Mouse (Mus musculus) lung, adult 2 months (tissue): ENCODE measurements around the gene Herc1.
A peak's percentile ranks its signal among the peaks of the same experiment; 100 is the strongest.

ENCODE experiments used
- CTCF ChIP-seq: fragments of 200-500 bp; IDR thresholded peaks from 2 replicates; pipeline ENCODE4 v1.5.1; 2011; ENCODE audit warnings: mild to moderate bottlenecking, low read length, control low read depth; ENCODE audit not compliant: insufficient read depth
- POLR2A ChIP-seq: fragments of 200-500 bp; IDR thresholded peaks from 2 replicates; pipeline ENCODE4 v1.6.1; 2011; ENCODE audit warnings: low read depth, mild to moderate bottlenecking, control low read depth, low read length, borderline replicate concordance; ENCODE audit errors: extremely low read depth

GRCm38 (mm10) chr9:66514256-66514770, 164.1 kb downstream of the Herc1 start, which contains the start of gene Fbxl22:
- peak; percentile 66; the same call in 1 of the 2 replicates for TF ChIP-seq CTCF
- TF ChIP-seq POLR2A, result no peak
